In genomic region chr13:21423301-21423700, GRCm38 (mm10) we compare ENCODE assay signal across 30 mouse cellular contexts. TPM values are rescaled to one million over a fixed set of nuclear protein-coding genes. Genes with fewer than 3 reads are reported as not detected.
DNase-seq lines count a peak whose midpoint lies in the region; ATAC-seq and TF ChIP-seq lines count a peak whose summit lies in the region.
"Had no signal": no experiment of that assay in that cellular context is flagged by ENCODE, and none has a peak within 500 bp of the region (broad histone marks: within the 10 kb centered on the region; RNA-seq: fewer than 3 reads in every experiment).

No protein-coding gene starts in this region.

- H3K9ac ChIP-seq in hindbrain, postnatal 0 days (replicated peaks; ENCODE audit: low read length), result no peak overlapping the region
- H3K9ac ChIP-seq: embryonic facial prominence, embryonic 15.5 days; forebrain, embryonic 12.5 days; heart, embryonic 13.5 days; hindbrain, embryonic 14.5 days; kidney, embryonic 15.5 days; lung, embryonic 15.5 days; midbrain, embryonic 15.5 days; neural tube, embryonic 15.5 days had no signal

- peak overlapping the region; percentile 56; the same call in 1 of the 2 replicates for H3K27ac ChIP-seq in olfactory bulb, adult 2 months (ENCODE audit: insufficient read depth, low read depth, low read length)
- H3K27ac ChIP-seq in hindbrain, postnatal 0 days, result no peak overlapping the region
- H3K27ac ChIP-seq: embryonic facial prominence, embryonic 10.5 days; embryonic facial prominence, embryonic 15.5 days; forebrain, embryonic 12.5 days; heart, adult 2 months; heart, embryonic 13.5 days; hindbrain, embryonic 14.5 days; kidney, embryonic 15.5 days; left cerebral cortex, adult 2 months; lung, embryonic 15.5 days; midbrain, embryonic 15.5 days; neural tube, embryonic 15.5 days had no signal

- peaks cover 53% of the 10 kb centered on the region for H3K4me1 ChIP-seq in megakaryocyte, embryonic 14.5 days
- no peaks in the 10 kb centered on the region; the same call in 1 of the 2 replicates for H3K4me1 ChIP-seq in olfactory bulb, adult 2 months (ENCODE audit: control insufficient read depth, insufficient read depth, low read length)
- no peaks in the 10 kb centered on the region for H3K4me1 ChIP-seq in hindbrain, postnatal 0 days (ENCODE audit: insufficient read depth, low read length)
- H3K4me1 ChIP-seq: embryonic facial prominence, embryonic 10.5 days; forebrain, embryonic 12.5 days; kidney, embryonic 15.5 days; lung, embryonic 15.5 days; midbrain, embryonic 15.5 days; neural tube, embryonic 15.5 days had no signal

- TF ChIP-seq POLR2A in olfactory bulb, adult 2 months (IDR thresholded peaks at IDR 0.05; ENCODE audit: insufficient read depth, low read depth, low read length), result no peak

- ATAC-seq in frontal cortex, adult (ENCODE audit: low TSS enrichment), result peak; percentile 52; the same call in 1 of the 2 replicates
- no peak for ATAC-seq in megakaryocyte, adult 5-6 weeks (ENCODE audit: poor library complexity, severe bottlenecking)
- ATAC-seq in hindbrain, postnatal 0 days, result no peak
- ATAC-seq: inflammation-experienced regulatory T-cells, adult 6 months; midbrain, embryonic 15.5 days; Patski had no signal

- no peak for TF ChIP-seq CTCF in olfactory bulb, adult 2 months (IDR thresholded peaks at IDR 0.05; ENCODE audit: insufficient read depth, low read depth, low read length)
- no peak for TF ChIP-seq CTCF in hindbrain, postnatal 0 days (IDR thresholded peaks at IDR 0.05; ENCODE audit: low read depth)

- no peaks in the 10 kb centered on the region for H3K27me3 ChIP-seq in megakaryocyte, embryonic 14.5 days (replicated peaks)
- no peaks in the 10 kb centered on the region for H3K27me3 ChIP-seq in hindbrain, postnatal 0 days (ENCODE audit: insufficient read depth, low read length)
- H3K27me3 ChIP-seq: embryonic facial prominence, embryonic 15.5 days; forebrain, embryonic 12.5 days; heart, embryonic 13.5 days; kidney, embryonic 15.5 days; lung, embryonic 15.5 days; midbrain, embryonic 15.5 days; neural tube, embryonic 15.5 days; Patski had no signal

- 27% methylated on average over 5 of the region's 5 CpGs for WGBS in olfactory bulb, adult 2 months
- 68% methylated on average over 5 of the region's 5 CpGs for WGBS in hindbrain, postnatal 0 days

- DNase-seq in frontal cortex, postnatal 10 days (ENCODE audit: low spot score in 2 of 2), result no peak
- peak; percentile 53 for DNase-seq in adrenal gland, postnatal 10 days
- DNase-seq in hindbrain, postnatal 0 days (ENCODE audit: low spot score), result no peak
- DNase-seq in lung, postnatal 14 days, result no peak
- DNase-seq: cerebellum, adult 8-10 months; cerebellum, postnatal 25 days; gastrocnemius, postnatal 25 days; heart, adult 2 months; heart, postnatal 10 days; kidney, adult 11 months; kidney, postnatal 25 days; lung, postnatal 36 days had no signal

- H3K4me3 ChIP-seq in megakaryocyte, embryonic 14.5 days (replicated peaks), result peak overlapping the region; percentile 18
- no peak overlapping the region for H3K4me3 ChIP-seq in olfactory bulb, adult 2 months (ENCODE audit: insufficient read depth, low read depth, low read length)
- H3K4me3 ChIP-seq in hindbrain, postnatal 0 days (ENCODE audit: low read length), result no peak overlapping the region
- H3K4me3 ChIP-seq: embryonic facial prominence, embryonic 10.5 days; embryonic facial prominence, embryonic 15.5 days; forebrain, embryonic 12.5 days; heart, adult 2 months; heart, embryonic 13.5 days; kidney, embryonic 15.5 days; left cerebral cortex, adult 2 months; lung, embryonic 15.5 days; midbrain, embryonic 15.5 days; neural tube, embryonic 15.5 days had no signal

- H3K4me2 ChIP-seq in hindbrain, postnatal 0 days (ENCODE audit: low read depth, low read length), result no peak overlapping the region
- H3K4me2 ChIP-seq: embryonic facial prominence, embryonic 15.5 days; forebrain, embryonic 12.5 days; heart, embryonic 13.5 days; hindbrain, embryonic 14.5 days; kidney, embryonic 15.5 days; lung, embryonic 15.5 days; midbrain, embryonic 15.5 days; neural tube, embryonic 15.5 days had no signal

- no peaks in the 10 kb centered on the region for H3K9me3 ChIP-seq in megakaryocyte, embryonic 14.5 days
- no peaks in the 10 kb centered on the region for H3K9me3 ChIP-seq in hindbrain, postnatal 0 days (ENCODE audit: low read length)
- H3K9me3 ChIP-seq: embryonic facial prominence, embryonic 10.5 days; embryonic facial prominence, embryonic 15.5 days; forebrain, embryonic 12.5 days; heart, embryonic 13.5 days; kidney, embryonic 15.5 days; lung, embryonic 15.5 days; midbrain, embryonic 15.5 days; neural tube, embryonic 15.5 days had no signal

- no peaks in the 10 kb centered on the region for H3K36me3 ChIP-seq in megakaryocyte, embryonic 14.5 days (replicated peaks; ENCODE audit: low read length)
- H3K36me3 ChIP-seq in hindbrain, postnatal 0 days (ENCODE audit: insufficient read depth, low read length), result no peaks in the 10 kb centered on the region
- H3K36me3 ChIP-seq: embryonic facial prominence, embryonic 10.5 days; embryonic facial prominence, embryonic 15.5 days; forebrain, embryonic 12.5 days; heart, embryonic 13.5 days; kidney, embryonic 15.5 days; lung, embryonic 15.5 days; midbrain, embryonic 15.5 days; neural tube, embryonic 15.5 days had no signal

RNA-seq across cellular contexts. Expression of gene Pgbd1, which starts 17.6 kb away (rescaled TPM):
- polyA plus RNA-seq in megakaryocyte, embryonic 14.5 days (2012; ENCODE audit: insufficient read depth, low replicate concordance), result 0.07 TPM in 1 of 2 replicates, not detected in the other
- 0.30 TPM in 1 of 2 replicates, not detected in the other for total RNA-seq in megakaryocyte, adult 5-6 weeks (2015)
- total RNA-seq in megakaryocyte, adult 5-6 weeks (2017), result 0.33 TPM in 1 of 2 replicates, not detected in the other
- under 1 TPM; 0.48 to 0.54 TPM for total RNA-seq in adrenal gland, postnatal 10 days (2021)
- polyA plus RNA-seq in olfactory bulb, adult 2 months (2012; ENCODE audit: insufficient read depth, insufficient read length, low replicate concordance, missing spikeins), result not detected in 2 replicates
- 3.3 and 6.3 TPM in 2 replicates for total RNA-seq in hindbrain, postnatal 0 days (2014; rRNA removed)
- polyA plus RNA-seq in hindbrain, postnatal 0 days (2015; fragmentation: Nextera tagmentation; extraction: Ambion mirVana), result 2.0 and 2.1 TPM in 2 replicates

RNA-seq across cellular contexts. Expression of gene Zkscan3, which starts 20.7 kb away (rescaled TPM):
- 4.5 TPM in 1 of 2 replicates, not detected in the other for polyA plus RNA-seq in megakaryocyte, embryonic 14.5 days (2012; ENCODE audit: insufficient read depth, low replicate concordance)
- 33.5 and 36.6 TPM in 2 replicates for total RNA-seq in megakaryocyte, adult 5-6 weeks (2015)
- 26.8 and 29.7 TPM in 2 replicates for total RNA-seq in megakaryocyte, adult 5-6 weeks (2017)
- total RNA-seq in adrenal gland, postnatal 10 days (2021), result 10 to 100 TPM; 47.8 to 61.0 TPM
- polyA plus RNA-seq in olfactory bulb, adult 2 months (2012; ENCODE audit: insufficient read depth, insufficient read length, low replicate concordance, missing spikeins), result 126 TPM in 1 of 2 replicates, not detected in the other
- 36.4 and 47.1 TPM in 2 replicates for total RNA-seq in hindbrain, postnatal 0 days (2014; rRNA removed)
- polyA plus RNA-seq in hindbrain, postnatal 0 days (2015; fragmentation: Nextera tagmentation; extraction: Ambion mirVana), result 45.9 and 48.2 TPM in 2 replicates

RNA-seq across cellular contexts. Expression of gene Zscan26, which starts 30.2 kb away (rescaled TPM):
- 0.70 TPM in 1 of 2 replicates, not detected in the other for polyA plus RNA-seq in megakaryocyte, embryonic 14.5 days (2012; ENCODE audit: insufficient read depth, low replicate concordance)
- 24.2 and 25.3 TPM in 2 replicates for total RNA-seq in megakaryocyte, adult 5-6 weeks (2015)
- 26.9 and 27.2 TPM in 2 replicates for total RNA-seq in megakaryocyte, adult 5-6 weeks (2017)
- 10 to 100 TPM; 28.9 to 37.3 TPM for total RNA-seq in adrenal gland, postnatal 10 days (2021)
- not detected in 2 replicates for polyA plus RNA-seq in olfactory bulb, adult 2 months (2012; ENCODE audit: insufficient read depth, insufficient read length, low replicate concordance, missing spikeins)
- total RNA-seq in hindbrain, postnatal 0 days (2014; rRNA removed), result 18.8 and 18.9 TPM in 2 replicates
- polyA plus RNA-seq in hindbrain, postnatal 0 days (2015; fragmentation: Nextera tagmentation; extraction: Ambion mirVana), result 19.4 and 23.5 TPM in 2 replicates

RNA-seq across cellular contexts. Expression of gene Nkapl, which starts 45.0 kb away (rescaled TPM):
- polyA plus RNA-seq in megakaryocyte, embryonic 14.5 days (2012; ENCODE audit: insufficient read depth, low replicate concordance), result 0.92 TPM in 1 of 2 replicates, not detected in the other
- 0.16 and 1.1 TPM in 2 replicates for total RNA-seq in megakaryocyte, adult 5-6 weeks (2015)
- 1.2 and 1.3 TPM in 2 replicates for total RNA-seq in megakaryocyte, adult 5-6 weeks (2017)
- total RNA-seq in adrenal gland, postnatal 10 days (2021), result 1 to 10 TPM; 1.1 to 1.4 TPM
- not detected in 2 replicates for polyA plus RNA-seq in olfactory bulb, adult 2 months (2012; ENCODE audit: insufficient read depth, insufficient read length, low replicate concordance, missing spikeins)
- total RNA-seq in hindbrain, postnatal 0 days (2014; rRNA removed), result 0.86 and 1.1 TPM in 2 replicates
- 1.5 and 2.6 TPM in 2 replicates for polyA plus RNA-seq in hindbrain, postnatal 0 days (2015; fragmentation: Nextera tagmentation; extraction: Ambion mirVana)

RNA-seq across cellular contexts. Expression of gene Zkscan4, which starts 55.4 kb away (rescaled TPM):
- not detected in 2 replicates for polyA plus RNA-seq in megakaryocyte, embryonic 14.5 days (2012; ENCODE audit: insufficient read depth, low replicate concordance)
- 0.09 and 0.16 TPM in 2 replicates for total RNA-seq in megakaryocyte, adult 5-6 weeks (2015)
- 0.44 TPM in 1 of 2 replicates, not detected in the other for total RNA-seq in megakaryocyte, adult 5-6 weeks (2017)
- 1 to 10 TPM; 2.4 to 3.4 TPM for total RNA-seq in adrenal gland, postnatal 10 days (2021)
- polyA plus RNA-seq in olfactory bulb, adult 2 months (2012; ENCODE audit: insufficient read depth, insufficient read length, low replicate concordance, missing spikeins), result not detected in 2 replicates
- 6.0 and 6.2 TPM in 2 replicates for total RNA-seq in hindbrain, postnatal 0 days (2014; rRNA removed)
- 5.1 and 5.6 TPM in 2 replicates for polyA plus RNA-seq in hindbrain, postnatal 0 days (2015; fragmentation: Nextera tagmentation; extraction: Ambion mirVana)
- total RNA-seq: megakaryocyte-erythroid progenitor cell, adult 5-6 weeks; MEL had no signal
- polyA plus RNA-seq: inflammation-experienced regulatory T-cells, adult 6 months had no signal
